In the genomic region with DNA sequence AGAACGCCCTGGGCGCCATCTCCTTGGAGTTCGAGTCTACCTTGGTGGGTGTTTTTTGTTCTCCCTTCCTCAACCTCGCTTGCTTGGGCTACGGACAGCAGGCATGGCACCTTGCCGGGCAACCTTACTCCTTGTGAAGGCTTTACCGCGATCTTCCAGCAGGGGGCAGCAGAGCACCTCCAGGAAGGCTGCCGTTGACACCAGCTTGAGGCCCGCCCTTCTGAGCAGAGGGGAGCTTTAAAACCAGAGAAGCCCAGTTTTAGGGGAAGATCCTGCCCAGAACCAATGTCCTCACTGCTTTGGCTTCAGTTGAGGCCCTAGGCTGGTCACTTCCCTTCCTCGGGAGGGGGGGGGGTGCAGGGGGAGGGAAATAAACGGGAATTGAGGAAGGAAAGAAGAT, we compare ENCODE assay signal across 8 mouse cellular contexts. TPM values are rescaled to one million over a fixed set of nuclear protein-coding genes. Genes with fewer than 3 reads are reported as not detected.
DNase-seq lines count a peak whose midpoint lies in the region; ATAC-seq and TF ChIP-seq lines count a peak whose summit lies in the region.

No protein-coding gene starts in this region.

- no peak for TF ChIP-seq POLR2A in limb, embryonic 14.5 days (IDR thresholded peaks at IDR 0.05; ENCODE audit: borderline replicate concordance, extremely low read depth, insufficient read depth, insufficient read length)
- no peak for TF ChIP-seq POLR2A in myocyte (IDR thresholded peaks at IDR 0.05; ENCODE audit: insufficient read length, low read depth)

- H3K4me1 ChIP-seq in embryonic facial prominence, embryonic 14.5 days (ENCODE audit: control insufficient read depth, insufficient read depth, low read length), result no peaks in the 10 kb centered on the region
- peaks cover 9% of the 10 kb centered on the region; the same call in 1 of the 2 replicates for H3K4me1 ChIP-seq in kidney, embryonic 14.5 days (ENCODE audit: control insufficient read depth, insufficient read depth, low read length)
- H3K4me1 ChIP-seq in limb, embryonic 14.5 days (ENCODE audit: control insufficient read depth, insufficient read depth, low read length), result no peaks in the 10 kb centered on the region

- DNase-seq in 416B (ENCODE audit: low read depth), result peak; percentile 85
- DNase-seq in adrenal gland, postnatal 4 days (ENCODE audit: low spot score in 2 of 2), result peak; percentile 84 to 85
- DNase-seq in embryonic facial prominence, embryonic 14.5 days (ENCODE audit: low spot score), result peak; percentile 91
- DNase-seq in heart, adult 9 months (ENCODE audit: low spot score in 2 of 2), result peak; percentile 67 to 86
- peak; percentile 83 for DNase-seq in limb, embryonic 14.5 days (ENCODE audit: low spot score)
- DNase-seq in spleen, postnatal 4 days (ENCODE audit: low spot score in 2 of 2), result peak; percentile 86 to 97

- H3K27ac ChIP-seq in embryonic facial prominence, embryonic 14.5 days (replicated peaks; ENCODE audit: low read depth, low read length), result no peak overlapping the region
- no peak overlapping the region for H3K27ac ChIP-seq in kidney, embryonic 14.5 days (ENCODE audit: low read depth, low read length)
- H3K27ac ChIP-seq in limb, embryonic 14.5 days (replicated peaks; ENCODE audit: low read depth, low read length), result no peak overlapping the region

- ATAC-seq in embryonic facial prominence, embryonic 14.5 days (ENCODE audit: low read depth), result peak; percentile 88
- ATAC-seq in kidney, embryonic 14.5 days (ENCODE audit: low FRiP score, low TSS enrichment), result peak; percentile 76
- ATAC-seq in limb, embryonic 14.5 days (ENCODE audit: low FRiP score, low read depth), result peak; percentile 80

- no peaks in the 10 kb centered on the region for H3K36me3 ChIP-seq in embryonic facial prominence, embryonic 14.5 days (ENCODE audit: control insufficient read depth, insufficient read depth, low read length)
- no peaks in the 10 kb centered on the region for H3K36me3 ChIP-seq in kidney, embryonic 14.5 days (ENCODE audit: control insufficient read depth, insufficient read depth, low read length)
- no peaks in the 10 kb centered on the region for H3K36me3 ChIP-seq in limb, embryonic 14.5 days (ENCODE audit: control insufficient read depth, insufficient read depth, low read length)
- H3K36me3 ChIP-seq in myocyte (ENCODE audit: control insufficient read depth, insufficient read depth), result no peaks in the 10 kb centered on the region

- H3K4me3 ChIP-seq in embryonic facial prominence, embryonic 14.5 days (ENCODE audit: low read depth, low read length), result no peak overlapping the region
- no peak overlapping the region for H3K4me3 ChIP-seq in kidney, embryonic 14.5 days (ENCODE audit: low read length)
- H3K4me3 ChIP-seq in limb, embryonic 14.5 days (replicated peaks; ENCODE audit: low read length), result no peak overlapping the region
- H3K4me3 ChIP-seq in myocyte, result no peak overlapping the region

- H3K9ac ChIP-seq in embryonic facial prominence, embryonic 14.5 days (ENCODE audit: low read depth, low read length), result peak overlapping the region; percentile 12
- no peak overlapping the region for H3K9ac ChIP-seq in kidney, embryonic 14.5 days (ENCODE audit: low read depth, low read length)
- H3K9ac ChIP-seq in limb, embryonic 14.5 days (ENCODE audit: low read depth, low read length, severe bottlenecking), result no peak overlapping the region

- peak overlapping the region; percentile 41 for H3K4me2 ChIP-seq in embryonic facial prominence, embryonic 14.5 days (ENCODE audit: low read depth, low read length)
- H3K4me2 ChIP-seq in kidney, embryonic 14.5 days (replicated peaks; ENCODE audit: low read depth, low read length), result no peak overlapping the region; the same call in 1 of the 2 replicates
- 0 out of 2 replicates have a peak overlapping the region, but pooled peaks have one; percentile 20 for H3K4me2 ChIP-seq in limb, embryonic 14.5 days (replicated peaks; ENCODE audit: low read depth, low read length, severe bottlenecking)
- H3K4me2 ChIP-seq in myocyte (ENCODE audit: low read depth), result peak overlapping the region; percentile 26

- H3K9me3 ChIP-seq in embryonic facial prominence, embryonic 14.5 days (ENCODE audit: control insufficient read depth, low read length), result no peaks in the 10 kb centered on the region
- H3K9me3 ChIP-seq in kidney, embryonic 14.5 days (ENCODE audit: control insufficient read depth, low read length), result no peaks in the 10 kb centered on the region
- no peaks in the 10 kb centered on the region for H3K9me3 ChIP-seq in limb, embryonic 14.5 days (ENCODE audit: control insufficient read depth, low read length)

- H3K79me2 ChIP-seq in myocyte (ENCODE audit: control insufficient read depth, insufficient read depth), result no peaks in the 10 kb centered on the region

- H3ac ChIP-seq in myocyte (ENCODE audit: control insufficient read depth, insufficient read length), result no peak overlapping the region

- H3K27me3 ChIP-seq in embryonic facial prominence, embryonic 14.5 days (replicated peaks; ENCODE audit: control insufficient read depth, insufficient read depth, low read length), result no peaks in the 10 kb centered on the region
- H3K27me3 ChIP-seq in kidney, embryonic 14.5 days (ENCODE audit: control insufficient read depth, insufficient read depth, low read length), result no peaks in the 10 kb centered on the region
- H3K27me3 ChIP-seq in limb, embryonic 14.5 days (ENCODE audit: control insufficient read depth, insufficient read depth, low read length), result no peaks in the 10 kb centered on the region
- H3K27me3 ChIP-seq in myocyte (ENCODE audit: control insufficient read depth, insufficient read depth, insufficient read length), result no peaks in the 10 kb centered on the region

- under 1% methylated on average over 12 of the region's 12 CpGs for WGBS in embryonic facial prominence, embryonic 14.5 days
- WGBS in kidney, embryonic 14.5 days, result 1% methylated on average over 12 of the region's 12 CpGs
- WGBS in limb, embryonic 14.5 days, result under 1% methylated on average over 11 of the region's 12 CpGs

TF ChIP-seq in myocyte, 11 proteins besides CTCF, POLR2A, EP300 and RAD21:
- TF ChIP-seq SRF (IDR thresholded peaks at IDR 0.05; ENCODE audit: control insufficient read depth, insufficient read length, low read depth) (no peak), MYOD1 (IDR thresholded peaks at IDR 0.05; ENCODE audit: control insufficient read depth in 1 of 3, insufficient read length in 2 of 3, low read depth in 2 of 3) (no peak), TCF3 (IDR thresholded peaks at IDR 0.05; ENCODE audit: insufficient read length, low read depth) (no peak), POLR2AphosphoS2 (IDR thresholded peaks at IDR 0.05; ENCODE audit: insufficient read length, low read depth) (no peak), MAX (IDR thresholded peaks at IDR 0.05; ENCODE audit: low read depth) (no peak), USF1 (IDR thresholded peaks at IDR 0.05; ENCODE audit: low read depth) (no peak), MYOG (IDR thresholded peaks at IDR 0.05; ENCODE audit: control insufficient read depth in 1 of 3, insufficient read depth in 1 of 3, insufficient read length in 2 of 3, low read depth in 2 of 3) (no peak), CEBPB (IDR thresholded peaks at IDR 0.05; ENCODE audit: insufficient read depth, poor library complexity, severe bottlenecking) (no peak), REST (IDR thresholded peaks at IDR 0.05; ENCODE audit: insufficient read depth, insufficient read length) (no peak), E2F4 (IDR thresholded peaks at IDR 0.05; ENCODE audit: insufficient read depth) (no peak), TCF12 (IDR thresholded peaks at IDR 0.05; ENCODE audit: insufficient read depth, poor library complexity, severe bottlenecking) (no peak)

RNA-seq across cellular contexts. Expression of a gene that starts 17.9 kb away (rescaled TPM):
- 1 to 10 TPM; 1.7 to 2.0 TPM for total RNA-seq in adrenal gland, postnatal 4 days (2021)
- 2.2 and 4.6 TPM in 2 replicates for polyA plus RNA-seq in embryonic facial prominence, embryonic 14.5 days (2014; fragmentation: Nextera tagmentation; extraction: Ambion mirVana)
- 0.28 and 0.36 TPM in 2 replicates for polyA plus RNA-seq in kidney, embryonic 14.5 days (2014; fragmentation: Nextera tagmentation; extraction: Ambion mirVana)
- 1.6 and 1.7 TPM in 2 replicates for polyA plus RNA-seq in limb, embryonic 14.5 days (2012; rRNA removed)
- polyA plus RNA-seq in limb, embryonic 14.5 days (2014; fragmentation: Nextera tagmentation; extraction: Ambion mirVana), result 0.55 and 0.86 TPM in 2 replicates
- polyA plus RNA-seq in myocyte (2012; fragmentation: generic; extraction: Trizol), result 1.00 TPM

RNA-seq across cellular contexts. Expression of a gene that starts 20.1 kb away (rescaled TPM):
- total RNA-seq in adrenal gland, postnatal 4 days (2021), result 1 to 10 TPM in 1 of 2 experiments, under 1 TPM in 1; 0.99 to 1.6 TPM
- polyA plus RNA-seq in embryonic facial prominence, embryonic 14.5 days (2014; fragmentation: Nextera tagmentation; extraction: Ambion mirVana), result 2.1 TPM in 2 replicates
- 0.14 and 0.21 TPM in 2 replicates for polyA plus RNA-seq in kidney, embryonic 14.5 days (2014; fragmentation: Nextera tagmentation; extraction: Ambion mirVana)
- polyA plus RNA-seq in limb, embryonic 14.5 days (2012; rRNA removed), result 0.93 and 1.1 TPM in 2 replicates
- polyA plus RNA-seq in limb, embryonic 14.5 days (2014; fragmentation: Nextera tagmentation; extraction: Ambion mirVana), result 0.17 and 0.39 TPM in 2 replicates
- polyA plus RNA-seq in myocyte (2012; fragmentation: generic; extraction: Trizol), result 5.4 TPM

RNA-seq across cellular contexts. Expression of a gene that starts 50.6 kb away (rescaled TPM):
- total RNA-seq in adrenal gland, postnatal 4 days (2021), result under 1 TPM; 0.50 to 0.59 TPM
- polyA plus RNA-seq in embryonic facial prominence, embryonic 14.5 days (2014; fragmentation: Nextera tagmentation; extraction: Ambion mirVana), result 3.2 and 4.5 TPM in 2 replicates
- 0.77 and 1.6 TPM in 2 replicates for polyA plus RNA-seq in kidney, embryonic 14.5 days (2014; fragmentation: Nextera tagmentation; extraction: Ambion mirVana)
- polyA plus RNA-seq in limb, embryonic 14.5 days (2012; rRNA removed), result 2.7 and 3.2 TPM in 2 replicates
- 1.00 and 1.4 TPM in 2 replicates for polyA plus RNA-seq in limb, embryonic 14.5 days (2014; fragmentation: Nextera tagmentation; extraction: Ambion mirVana)
- polyA plus RNA-seq in myocyte (2012; fragmentation: generic; extraction: Trizol), result 34.0 TPM

RNA-seq across cellular contexts. Expression of a gene that starts 53.6 kb away (rescaled TPM):
- under 1 TPM in 1 of 2 experiments, not detected in 1; 0.36 TPM for total RNA-seq in adrenal gland, postnatal 4 days (2021)
- not detected in 2 replicates for polyA plus RNA-seq in embryonic facial prominence, embryonic 14.5 days (2014; fragmentation: Nextera tagmentation; extraction: Ambion mirVana)
- polyA plus RNA-seq in kidney, embryonic 14.5 days (2014; fragmentation: Nextera tagmentation; extraction: Ambion mirVana), result 0.19 TPM in 1 of 2 replicates, not detected in the other
- polyA plus RNA-seq in limb, embryonic 14.5 days (2012; rRNA removed), result 0.19 TPM in 1 of 2 replicates, not detected in the other
- not detected in 2 replicates for polyA plus RNA-seq in limb, embryonic 14.5 days (2014; fragmentation: Nextera tagmentation; extraction: Ambion mirVana)
- 0.07 TPM for polyA plus RNA-seq in myocyte (2012; fragmentation: generic; extraction: Trizol)
